Mouse (Mus musculus) heart, postnatal 4 days (tissue): ENCODE data around the gene Eps15. TPM values are rescaled to one million over a fixed set of nuclear protein-coding genes. Genes with fewer than 3 reads are reported as not detected.
A peak's percentile ranks its signal among the peaks of the same experiment; 100 is the strongest.

ENCODE experiments used
- DNase-seq: peaks from one replicate; pipeline ENCODE4 v3.0.0; 2021
- total RNA-seq, 2 experiments: library from RNA; stranded (reverse); gene quantifications; 2 replicates each; pipeline ENCODE4 v1.2.3; 2021

Eps15 gene
- total RNA-seq, 2 experiments from 2014 or later, result 42.5 to 45.9 TPM

DNA sequence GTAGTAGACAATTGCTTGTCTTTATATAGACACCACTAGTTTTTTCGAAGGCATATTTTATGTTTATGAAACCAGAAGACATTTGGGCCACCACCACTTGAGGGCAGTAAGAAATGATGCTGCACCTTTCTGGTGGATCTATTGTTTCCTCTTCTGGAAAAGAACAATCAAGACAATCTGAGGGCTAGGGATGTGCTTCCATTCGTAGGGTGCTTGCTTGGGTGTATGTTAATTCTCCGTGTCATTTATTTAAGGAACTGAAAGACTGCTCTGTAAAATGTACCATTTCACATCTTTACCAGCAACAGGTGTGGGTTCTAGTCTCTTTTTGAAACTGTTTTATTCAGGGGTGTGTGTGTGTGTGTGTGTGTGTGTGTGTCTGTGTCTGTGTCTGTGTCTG lies 11.2 kb upstream of the Eps15 start:
- DNase-seq, result no peak

DNA sequence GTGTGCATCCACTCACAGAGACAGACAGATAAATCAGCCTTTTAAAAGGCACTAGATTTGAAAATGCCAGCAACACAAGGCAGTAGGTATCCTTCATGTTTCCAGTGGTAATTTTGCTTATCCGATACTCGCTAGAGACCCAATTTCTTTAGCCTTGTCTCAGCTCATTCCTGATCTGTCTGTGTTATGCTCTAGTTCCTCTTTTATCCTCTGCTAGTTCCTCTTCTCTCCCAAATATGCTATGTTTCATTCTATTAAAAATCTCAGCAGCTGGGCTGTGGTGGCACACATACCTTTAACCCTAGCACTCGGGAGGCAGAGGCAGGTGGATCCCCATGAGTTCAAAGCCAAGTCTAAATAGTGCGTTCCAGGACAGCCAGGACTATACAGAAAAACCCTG lies 8.3 kb upstream of the Eps15 start:
- DNase-seq, result no peak

DNA sequence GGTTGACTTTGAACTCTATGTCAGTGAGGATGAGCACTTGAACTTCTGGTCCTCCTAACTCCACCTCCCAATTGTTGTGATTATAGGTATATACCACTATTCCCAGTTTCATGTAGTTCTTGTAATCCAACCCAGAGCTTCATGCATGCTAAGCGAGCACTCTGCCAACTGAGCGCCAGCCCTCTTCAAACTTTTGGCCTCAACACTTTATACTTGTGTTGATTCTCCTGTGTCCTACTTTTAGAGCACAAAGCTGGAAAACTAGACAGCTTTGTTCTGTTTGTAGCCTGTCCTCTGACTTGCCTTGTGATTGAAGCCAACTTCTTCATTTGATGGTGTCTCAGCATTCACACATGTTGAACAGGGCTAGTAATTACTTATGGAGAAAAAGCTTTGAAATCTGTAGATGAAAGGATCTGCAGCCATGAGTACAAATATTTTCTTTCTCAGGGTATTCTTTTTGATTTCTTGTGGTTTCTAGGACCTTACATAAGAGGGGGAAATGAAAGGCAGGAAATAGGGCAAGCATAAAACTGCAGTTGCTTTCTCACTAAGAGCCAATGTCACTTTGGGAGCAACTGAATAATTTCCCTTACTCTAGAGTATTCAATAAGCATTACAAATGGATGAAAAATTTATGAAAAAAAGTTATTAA lies 6.4 kb upstream of the Eps15 start:
- no peak for DNase-seq

DNA sequence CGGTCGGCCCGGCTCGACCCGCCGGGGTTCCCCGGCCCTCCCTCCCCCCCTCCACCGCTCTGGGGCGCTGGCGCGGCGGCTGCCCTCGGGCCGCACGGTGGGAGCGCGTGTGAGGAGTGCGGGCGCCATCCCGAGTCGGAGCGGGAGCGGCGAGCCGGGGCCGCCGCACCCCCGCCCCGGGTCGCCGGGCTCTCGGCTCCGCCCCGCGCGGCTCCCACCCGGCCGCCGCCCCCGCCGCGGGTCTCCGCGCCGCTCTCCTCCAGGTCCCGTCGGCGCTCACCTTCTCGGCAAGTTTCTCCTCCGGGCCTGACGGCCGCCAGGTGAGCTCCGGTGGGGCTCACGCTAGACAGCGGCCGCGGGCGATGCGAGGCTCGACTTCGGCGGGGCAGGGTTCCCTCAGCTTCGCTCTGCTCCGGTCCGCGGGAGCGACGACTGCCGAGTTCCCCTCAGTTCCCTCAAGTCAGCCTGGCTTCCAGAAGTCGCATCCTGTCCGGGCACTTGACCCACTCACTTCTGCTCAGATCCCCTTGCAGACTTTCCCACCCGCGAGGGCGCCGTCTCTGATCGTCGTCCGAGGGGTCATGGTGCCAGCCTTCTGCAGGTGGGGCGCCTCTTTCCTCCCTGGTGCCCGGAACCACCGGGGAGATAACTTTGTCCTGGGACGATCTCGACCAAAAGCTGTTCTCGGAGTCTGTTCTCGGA lies 542 bp downstream of the Eps15 start:
- DNase-seq, result peak; percentile 38

DNA sequence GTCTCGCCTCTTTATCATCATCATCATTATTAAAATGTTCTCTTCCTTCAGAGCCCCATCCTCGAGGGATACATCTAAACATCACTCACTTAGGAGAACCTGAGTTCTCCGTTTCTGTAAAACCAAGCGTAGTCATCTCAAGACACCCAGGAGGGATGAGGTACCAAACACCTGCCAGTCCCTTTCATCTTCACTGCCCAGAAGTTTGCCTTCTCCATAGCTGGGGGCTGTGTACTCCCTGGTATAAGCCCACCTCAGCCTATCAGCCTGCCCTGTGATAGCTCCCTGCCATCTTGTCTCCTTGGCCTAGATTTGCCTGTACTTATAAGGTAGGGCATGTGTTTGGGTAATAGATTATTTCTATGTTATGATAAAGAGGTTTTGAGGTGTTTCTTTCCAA lies 1.1 kb downstream of the Eps15 start:
- DNase-seq, result no peak

DNA sequence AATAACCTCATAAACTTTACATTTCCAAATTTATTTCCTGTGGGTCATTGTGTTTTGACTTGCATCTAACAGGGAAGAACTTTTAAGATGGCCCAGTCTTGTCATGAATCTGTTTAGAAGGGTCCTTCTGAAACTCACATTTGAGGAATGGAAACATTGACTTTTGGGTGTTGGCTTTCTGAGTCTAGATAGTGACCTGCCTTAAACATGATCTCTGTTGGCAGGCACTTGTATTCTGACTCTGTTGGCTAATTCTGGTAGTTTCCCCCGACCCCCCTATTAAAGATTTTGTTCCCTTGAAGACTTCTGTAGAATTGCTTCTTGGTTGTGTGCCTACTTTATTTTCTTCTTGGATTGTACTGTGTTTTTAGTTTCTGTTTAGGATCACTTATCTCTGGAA lies 1.9 kb downstream of the Eps15 start:
- DNase-seq, result no peak

DNA sequence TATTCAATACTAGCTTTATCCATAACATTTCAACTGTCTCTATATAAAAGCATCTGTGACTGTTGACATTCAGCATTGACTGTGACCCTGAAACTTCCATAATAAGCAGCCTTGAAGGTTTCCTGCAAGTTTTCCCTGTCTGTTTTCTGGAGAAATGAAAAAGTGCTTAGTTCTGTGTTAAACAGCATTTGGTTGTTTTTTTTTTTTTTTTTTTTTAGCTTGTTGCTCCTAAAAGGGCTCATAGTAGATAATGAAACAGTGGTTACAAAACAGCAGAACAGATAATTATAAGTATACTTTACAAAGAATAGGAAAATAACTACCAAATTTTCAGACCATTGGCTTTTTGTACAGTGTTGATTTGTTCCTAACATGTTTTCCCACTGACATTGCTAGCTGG lies 14.6 kb downstream of the Eps15 start:
- no peak for DNase-seq

DNA sequence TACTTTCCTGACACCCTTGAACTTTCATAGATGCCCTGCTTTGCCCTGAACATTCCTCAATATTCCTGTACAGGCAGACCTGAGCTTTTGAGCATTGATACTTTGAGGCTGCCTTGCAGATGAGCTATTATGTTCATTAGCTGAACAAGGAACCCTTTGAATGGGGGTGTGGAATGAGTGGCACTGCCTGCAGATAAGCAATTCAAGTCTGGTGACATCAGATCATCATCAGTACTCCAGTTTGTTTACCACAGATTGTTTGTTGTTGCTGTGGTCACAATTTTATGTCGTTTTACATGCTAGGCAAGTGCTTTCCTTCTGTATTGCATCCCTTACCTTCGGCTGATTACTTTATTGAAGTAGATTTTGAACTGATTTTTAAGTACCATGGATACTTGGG lies 16.4 kb downstream of the Eps15 start:
- no peak for DNase-seq

DNA sequence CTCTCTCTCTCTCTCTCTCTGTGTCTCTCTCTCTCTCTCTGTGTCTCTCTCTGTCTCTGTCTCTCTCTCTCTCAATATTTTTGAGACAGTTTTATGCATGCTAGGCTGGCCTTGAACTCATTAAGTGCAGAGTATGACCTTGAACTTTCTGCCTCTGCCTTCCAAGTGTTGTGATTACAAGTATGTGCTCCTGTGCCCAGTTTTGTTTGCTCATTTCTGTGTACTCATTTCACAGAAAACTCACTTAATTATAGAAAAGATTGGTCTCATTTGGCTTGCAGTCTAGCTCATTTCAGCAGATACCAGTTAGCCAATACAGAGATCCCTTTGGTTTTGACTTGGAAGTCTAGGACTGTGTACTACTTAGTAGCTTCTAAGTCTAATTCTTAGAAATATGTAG lies 19.1 kb downstream of the Eps15 start:
- DNase-seq, result no peak

DNA sequence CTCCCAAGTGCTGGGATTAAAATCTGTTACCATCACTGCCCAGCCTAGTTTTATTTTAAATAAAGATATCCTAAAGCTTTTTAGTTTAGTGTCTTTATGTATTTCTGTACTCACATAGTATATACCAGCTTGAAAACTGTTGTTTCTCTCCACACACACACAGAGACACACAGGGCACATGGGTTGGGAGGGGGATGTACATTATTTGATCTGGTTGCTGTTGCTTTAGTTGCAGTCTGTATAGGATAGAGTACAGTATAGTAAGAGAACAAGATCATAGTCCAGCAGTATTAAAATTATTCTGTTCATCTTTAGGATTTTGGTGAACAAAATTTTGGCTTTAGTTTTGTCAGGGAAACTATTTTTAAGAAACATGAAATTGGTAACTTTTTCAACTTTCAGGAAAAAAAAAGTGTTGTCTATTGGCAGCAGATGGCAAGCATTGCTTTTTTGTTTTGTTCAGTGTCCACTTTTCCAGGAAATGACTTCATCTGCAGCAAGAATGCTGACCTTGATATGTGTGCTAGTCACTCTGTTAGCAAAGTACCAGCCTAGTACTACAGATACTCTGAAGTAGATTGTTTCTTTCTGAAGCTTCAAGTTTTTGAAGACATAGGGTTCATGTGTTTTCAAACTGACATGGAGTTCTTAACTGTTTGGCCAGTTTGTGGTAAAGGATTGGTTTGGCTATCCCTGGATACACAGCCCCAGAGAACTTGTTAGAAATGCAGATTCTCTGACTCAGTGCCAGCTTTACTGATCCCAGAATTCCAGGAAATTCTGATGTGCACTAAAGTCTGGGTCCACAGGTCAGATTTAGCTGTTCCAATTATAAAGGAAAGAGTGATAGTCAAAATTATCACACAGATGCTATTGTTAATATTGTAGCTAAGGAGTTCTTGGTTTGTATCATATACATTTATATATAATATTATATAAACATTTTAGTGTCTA lies 37.1 kb downstream of the Eps15 start:
- DNase-seq, result no peak

DNA sequence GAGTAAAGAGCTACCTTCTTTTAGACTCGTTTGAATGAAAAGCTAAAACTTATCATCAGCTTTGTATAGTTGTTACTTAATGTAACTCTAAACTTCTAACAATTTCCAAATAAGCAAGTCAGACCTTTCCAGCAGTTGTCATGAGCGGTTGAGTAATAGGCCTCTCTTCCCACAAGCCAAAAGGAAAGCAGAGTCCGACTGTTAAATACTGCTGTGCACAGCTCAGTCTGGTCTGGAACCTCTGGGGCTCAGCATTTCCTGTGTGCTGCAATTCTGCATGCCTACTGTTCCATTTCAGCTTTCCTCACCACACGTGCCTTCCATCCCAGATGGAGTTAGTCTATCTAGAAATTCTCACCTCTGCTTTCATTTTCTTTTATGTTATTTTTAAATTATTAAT lies 56.7 kb downstream of the Eps15 start:
- DNase-seq, result no peak

DNA sequence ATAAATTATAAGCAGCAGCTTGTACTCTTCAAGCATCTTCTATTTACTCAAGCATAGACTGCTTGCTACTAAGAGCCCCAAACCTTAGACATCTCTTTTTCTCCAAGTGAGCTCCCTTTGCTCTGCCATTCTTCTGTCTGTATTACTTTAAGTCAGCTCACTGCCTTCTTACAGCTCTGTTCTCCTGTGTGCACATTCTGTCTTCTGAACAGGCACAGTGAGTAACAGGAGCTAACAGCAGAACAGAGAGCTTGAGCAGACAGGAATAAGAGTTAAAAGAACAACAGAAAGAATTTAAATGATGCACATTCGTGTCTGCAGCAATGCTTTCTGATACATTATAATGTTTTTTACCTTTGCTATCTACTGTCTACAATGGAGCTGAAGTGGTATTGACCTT lies 61.2 kb downstream of the Eps15 start:
- no peak for DNase-seq

DNA sequence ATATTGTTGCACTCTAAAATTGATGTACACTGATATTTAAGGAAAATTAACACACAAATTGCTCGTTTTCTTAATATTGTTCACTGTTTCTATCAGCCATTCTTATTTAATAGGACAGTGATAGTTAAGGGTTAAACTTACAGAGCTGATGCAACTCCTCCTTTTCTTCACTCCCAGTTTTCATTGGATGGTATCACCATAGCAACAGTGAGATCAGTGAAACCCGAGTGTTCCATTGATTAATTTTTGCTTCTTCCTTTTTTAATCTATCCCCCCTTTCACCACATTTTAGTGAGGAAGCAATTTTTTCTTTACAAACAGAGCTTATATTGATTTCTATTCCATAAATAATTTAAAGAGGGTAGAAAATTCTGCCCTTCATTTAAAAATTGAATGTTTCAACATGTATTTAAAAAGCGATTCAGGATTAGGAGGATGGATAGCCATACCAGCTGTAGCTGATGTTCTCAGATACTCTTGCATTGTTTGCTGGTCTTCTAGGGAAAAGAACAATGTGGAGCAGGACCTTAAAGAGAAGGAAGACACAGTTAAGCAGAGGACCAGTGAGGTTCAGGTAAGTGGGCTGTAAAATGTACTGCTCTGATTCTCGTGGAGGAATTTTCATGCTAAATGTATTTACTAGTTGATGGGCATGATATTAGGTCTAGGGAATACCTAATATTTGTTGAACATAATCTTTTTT lies 62.9 kb downstream of the Eps15 start:
- no peak for DNase-seq

DNA sequence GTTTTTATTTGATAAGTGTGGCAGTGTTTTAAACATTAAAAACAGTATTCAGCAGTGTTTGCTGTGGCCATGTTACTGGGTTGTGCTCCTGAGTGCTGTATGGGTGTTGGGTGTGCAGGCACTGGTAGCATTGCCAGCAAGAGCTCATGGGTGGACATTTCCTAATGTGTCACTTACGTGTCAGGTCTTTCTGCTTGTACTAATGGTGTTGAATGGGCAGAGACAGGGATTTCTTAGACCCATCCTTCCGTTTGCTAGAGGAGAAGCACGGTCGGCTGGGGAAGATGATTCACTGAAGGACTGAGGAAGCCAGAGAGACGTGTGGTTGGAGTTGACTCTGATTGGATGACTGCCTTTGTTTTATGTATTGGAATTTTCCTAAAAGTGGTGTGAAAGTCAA lies 63.8 kb downstream of the Eps15 start:
- no peak for DNase-seq

DNA sequence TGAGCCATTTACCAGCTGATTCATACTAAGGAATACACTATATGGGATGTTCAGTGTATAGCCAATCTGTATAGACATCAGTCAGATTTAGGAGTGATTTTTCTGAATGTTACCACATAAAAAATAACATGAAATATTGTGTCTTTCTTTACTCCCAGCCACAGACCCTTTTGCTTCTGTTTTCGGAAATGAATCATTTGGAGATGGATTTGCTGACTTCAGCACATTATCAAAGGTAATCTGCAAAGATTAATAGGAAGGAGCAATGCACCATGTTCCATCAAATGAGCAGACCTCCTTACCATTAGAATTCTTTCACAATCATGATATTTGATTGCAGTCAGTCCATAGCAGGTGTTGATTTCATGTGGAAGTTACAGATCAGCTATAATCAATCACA lies 98.0 kb downstream of the Eps15 start:
- DNase-seq, result no peak

DNA sequence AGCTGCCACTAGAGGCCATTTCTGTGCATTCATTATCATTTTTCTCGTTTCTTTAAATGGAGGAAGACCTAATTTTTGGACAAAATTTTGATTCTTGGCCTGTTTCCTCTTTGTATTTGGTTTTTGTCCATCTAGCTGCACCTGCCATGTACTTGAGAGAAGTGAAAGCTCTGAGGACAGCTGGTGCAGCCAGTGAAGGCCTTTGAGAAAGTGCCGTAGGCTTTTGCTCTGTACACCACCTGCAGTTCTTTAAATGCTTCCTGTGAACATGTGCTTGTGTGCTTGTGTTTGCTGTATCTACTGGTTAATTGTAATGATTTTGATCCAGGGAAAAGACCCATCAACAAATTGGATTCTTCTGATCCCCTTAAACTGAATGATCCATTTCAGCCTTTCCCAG lies 102.4 kb downstream of the Eps15 start:
- DNase-seq, result no peak

DNA sequence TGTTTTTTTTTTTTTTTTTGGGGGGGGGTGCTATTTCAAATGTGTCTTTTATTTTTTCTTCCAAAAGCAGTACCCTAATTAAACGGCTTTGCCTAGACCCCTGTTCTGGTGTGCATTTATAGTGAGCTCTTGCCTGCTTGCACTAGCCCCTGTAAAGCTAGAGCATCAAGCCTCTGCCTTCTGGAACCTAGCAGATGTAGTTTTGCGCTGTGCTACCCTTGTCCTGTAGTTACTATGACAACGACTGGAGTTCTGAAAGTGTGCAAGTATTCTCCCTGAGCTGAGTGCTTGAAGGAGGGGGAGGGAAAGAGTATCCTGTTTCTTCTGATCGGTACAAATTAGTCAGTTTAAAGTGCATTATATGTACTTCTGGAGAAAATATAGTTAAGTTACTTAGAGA lies 105.5 kb downstream of the Eps15 start:
- DNase-seq, result no peak

DNA sequence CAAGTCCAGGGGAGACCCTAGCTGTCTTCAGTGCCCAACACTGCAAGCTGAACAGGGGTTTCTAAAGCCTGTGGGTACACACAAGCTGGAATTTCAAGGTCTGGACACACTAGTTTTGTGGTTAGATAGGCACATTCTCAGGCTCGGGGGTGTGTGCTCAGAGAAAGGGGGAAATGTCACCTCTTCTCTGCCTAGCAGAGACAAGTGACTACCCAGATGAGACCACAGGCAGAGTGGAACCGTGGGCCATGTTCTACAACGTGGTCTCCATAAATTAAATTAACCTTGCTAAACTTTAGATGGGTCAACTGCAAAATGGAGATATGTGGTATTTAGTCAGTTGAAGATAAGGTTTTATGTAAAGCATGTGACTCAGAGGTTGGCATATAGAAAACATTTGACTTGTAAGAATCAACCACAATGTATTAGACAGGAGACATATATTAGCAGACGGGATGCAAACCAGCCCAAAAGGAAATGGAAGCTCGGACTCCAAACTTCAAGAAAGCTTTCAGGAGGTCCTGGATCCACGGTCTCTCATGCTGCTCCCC lies 113.2 kb downstream of the Eps15 start:
- DNase-seq, result no peak

DNA sequence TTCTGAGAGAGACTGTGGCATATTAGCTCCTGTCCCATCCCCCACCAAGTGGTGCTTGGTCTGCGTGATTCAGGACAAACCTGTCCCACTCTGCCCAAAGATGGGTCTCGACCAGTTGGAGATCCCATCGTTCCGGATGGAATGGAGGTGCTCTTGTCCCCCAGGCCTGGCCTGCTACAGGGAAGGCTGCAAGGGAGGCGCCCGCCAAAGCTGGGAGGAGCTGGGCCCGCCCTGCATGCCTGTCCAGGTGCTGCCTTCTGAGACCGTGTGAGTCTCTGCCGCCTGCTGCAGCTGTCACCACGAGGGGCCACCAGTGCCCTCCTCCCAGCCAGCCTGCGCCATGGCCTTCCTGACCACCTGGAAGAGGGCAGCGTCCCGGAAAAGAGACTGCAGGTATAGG lies 113.8 kb downstream of the Eps15 start:
- DNase-seq, result peak; percentile 19

DNA sequence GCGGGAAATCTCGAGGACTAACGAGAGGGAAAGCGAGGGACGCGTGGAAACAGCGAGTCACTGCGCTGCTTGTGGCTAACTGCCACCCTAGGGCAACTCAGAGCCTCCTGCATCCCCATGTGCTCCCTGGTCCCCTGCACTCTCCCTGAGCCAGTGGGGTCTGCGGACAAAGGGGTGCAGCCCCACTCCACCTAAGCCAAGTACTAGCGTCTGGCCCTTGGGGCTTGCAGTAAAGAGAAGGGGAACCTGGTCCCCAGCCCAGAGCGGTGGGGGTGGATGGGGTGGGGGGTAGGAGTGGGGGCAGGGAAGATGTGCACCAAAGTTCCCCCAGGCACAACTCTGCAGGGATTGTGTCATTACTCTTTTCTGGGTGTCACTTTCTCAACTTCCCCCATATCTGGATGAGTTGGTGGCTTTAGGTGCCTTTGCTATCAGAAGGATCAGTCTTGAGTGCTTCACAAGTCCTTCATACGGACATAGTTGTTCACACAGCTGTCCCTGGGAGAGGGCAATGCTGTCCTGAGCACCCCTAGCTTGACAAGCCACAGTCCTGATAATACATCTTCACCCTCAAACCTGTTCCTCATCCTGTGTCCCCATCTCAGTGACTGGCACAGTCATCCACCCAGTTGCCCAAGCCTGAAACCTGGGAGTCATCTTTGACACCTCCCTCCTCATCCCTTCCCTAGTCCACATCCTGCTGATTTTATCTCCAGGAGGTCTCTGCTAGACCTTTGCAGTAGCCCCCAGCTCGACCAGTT lies 114.4 kb downstream of the Eps15 start:
- no peak for DNase-seq

DNA sequence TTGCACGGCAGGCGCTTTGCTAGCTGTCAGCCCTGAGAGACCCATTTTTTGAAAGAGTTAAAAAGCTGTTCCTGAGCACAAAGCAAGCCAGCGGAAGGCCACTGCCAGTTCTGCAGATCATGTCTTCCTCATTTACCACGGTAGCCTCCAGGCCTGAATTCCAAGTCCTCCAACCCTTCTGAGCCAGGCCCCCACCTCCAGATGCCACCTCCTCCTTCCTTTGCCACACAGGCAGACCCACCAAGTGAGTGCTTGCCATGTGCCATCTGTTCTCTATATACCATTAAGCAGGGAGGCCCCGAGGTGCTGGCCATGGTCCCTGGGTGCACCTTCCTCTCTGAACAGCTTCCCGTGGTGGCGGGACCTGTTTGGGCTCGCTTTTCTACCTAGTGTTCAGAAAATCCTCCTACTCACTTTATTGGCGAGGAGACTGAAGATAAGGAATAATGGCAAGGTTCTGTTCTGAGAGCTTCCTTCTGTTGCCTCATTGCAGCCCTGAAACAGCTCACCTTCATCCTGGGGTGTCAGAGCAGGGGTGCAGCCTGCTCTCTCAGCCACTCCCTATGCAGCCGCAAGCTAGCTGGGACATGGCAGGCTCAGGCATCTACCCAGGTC lies 120.4 kb downstream of the Eps15 start:
- no peak for DNase-seq
